Mouse (Mus musculus) right cerebral cortex, postnatal 10 days (tissue): ENCODE data around the gene Taar5.

Experiments used
- DNase-seq, 2 experiments: peaks; one replicate each; pipeline ENCODE4 v3.0.0; 2021; ENCODE audit warnings: low spot score in 2 of 2

Taar5 gene

GRCm38 (mm10) chr10:23970656-23971165 lies at the start of gene Taar5:
TSS of gene Taar5 (plus strand) at chr10:23970706.
- no peak for DNase-seq

GRCm38 (mm10) chr10:23922468-23922867 lies 48.0 kb upstream of the Taar5 start:
- no peak for DNase-seq

DNA sequence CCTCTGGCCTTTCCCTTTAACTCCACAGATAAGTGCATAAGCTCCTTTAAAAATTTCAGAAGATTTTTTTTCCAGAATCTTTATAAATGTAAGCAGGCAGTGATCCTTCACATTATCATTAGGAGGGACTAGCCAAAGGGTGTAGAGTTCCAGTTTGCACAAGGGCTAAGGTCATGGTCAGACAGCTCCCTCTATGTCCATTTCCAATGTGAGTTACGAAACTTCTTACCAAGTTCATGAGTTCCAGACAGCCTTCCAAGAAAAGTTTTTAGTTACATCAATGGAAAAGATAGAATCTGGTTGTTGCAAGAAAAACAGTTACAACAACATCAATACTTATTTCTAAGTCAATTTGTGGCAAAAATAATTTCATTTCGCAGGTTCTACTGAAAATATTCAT lies 46.6 kb upstream of the Taar5 start:
- DNase-seq = no peak

- no peak for DNase-seq
Measured at GRCm38 (mm10) chr10:23937613-23938012, 32.9 kb upstream of the Taar5 start.

DNA sequence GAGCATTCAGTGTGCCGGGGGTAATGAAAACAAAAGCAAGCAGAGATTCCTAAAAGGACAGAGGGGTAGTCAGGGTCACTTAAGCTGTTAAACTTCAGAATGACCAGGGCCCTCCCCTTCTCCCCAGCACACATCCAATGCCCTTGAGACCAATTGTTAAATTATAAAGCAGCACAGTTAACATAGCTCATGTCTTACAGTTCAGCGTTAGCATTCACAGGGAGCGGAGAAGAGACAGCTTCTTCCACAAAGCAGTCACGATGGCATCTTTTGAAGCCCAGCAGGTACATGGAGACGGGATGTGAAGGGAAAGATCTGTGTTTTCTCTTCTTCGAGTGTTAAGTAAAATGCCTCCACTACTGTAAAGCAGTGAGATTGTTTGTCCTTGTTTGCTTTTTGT lies 32.2 kb upstream of the Taar5 start, which contains the start of gene Taar2:
Gene Taar2, plus strand, starts transcription at position 261 of the 400 bp plus-strand sequence.
- no peak for DNase-seq

GRCm38 (mm10) chr10:23942465-23942864 lies 28.0 kb upstream of the Taar5 start:
- no peak for DNase-seq

- no peak for DNase-seq
Measured at GRCm38 (mm10) chr10:23948026-23948425, 22.5 kb upstream of the Taar5 start.

DNA sequence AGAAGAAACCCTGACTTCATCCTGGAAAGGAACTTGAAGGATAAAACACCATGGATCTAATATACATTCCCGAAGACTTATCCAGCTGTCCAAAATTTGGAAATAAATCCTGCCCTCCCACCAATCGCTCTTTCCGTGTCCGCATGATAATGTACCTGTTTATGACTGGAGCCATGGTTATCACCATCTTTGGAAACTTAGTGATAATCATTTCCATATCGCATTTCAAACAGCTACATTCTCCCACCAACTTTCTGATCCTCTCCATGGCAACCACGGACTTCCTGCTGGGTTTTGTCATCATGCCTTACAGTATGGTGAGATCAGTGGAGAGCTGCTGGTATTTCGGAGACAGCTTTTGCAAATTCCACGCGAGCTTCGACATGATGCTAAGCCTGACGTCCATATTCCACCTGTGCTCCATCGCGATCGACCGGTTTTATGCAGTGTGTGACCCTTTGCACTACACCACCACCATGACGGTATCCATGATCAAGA lies 20.9 kb upstream of the Taar5 start, which contains the start of gene Taar3:
Gene Taar3, plus strand, starts transcription at position 51 of the 498 bp plus-strand sequence.
- DNase-seq = peak; percentile 43 to 51

DNA sequence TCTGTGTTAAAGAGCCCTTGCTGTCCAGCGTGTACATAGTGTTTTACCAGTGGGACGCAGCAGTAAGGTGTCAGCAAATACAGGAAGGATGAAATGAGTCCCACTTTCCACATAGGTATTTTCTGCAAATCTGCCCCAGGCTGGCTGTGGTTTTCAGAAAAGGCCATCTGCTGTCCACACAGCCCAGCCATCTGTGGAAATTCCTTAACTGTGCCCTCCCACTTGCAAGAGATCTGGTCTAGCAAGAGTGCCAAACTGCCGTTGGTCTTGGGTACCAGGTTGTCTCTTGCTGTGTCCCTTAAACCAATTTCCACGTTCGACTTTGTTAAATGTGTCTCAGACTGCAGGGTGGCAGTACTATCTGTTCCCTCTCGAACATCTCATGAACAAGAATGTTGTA lies 18.8 kb upstream of the Taar5 start:
- no peak for DNase-seq

DNA sequence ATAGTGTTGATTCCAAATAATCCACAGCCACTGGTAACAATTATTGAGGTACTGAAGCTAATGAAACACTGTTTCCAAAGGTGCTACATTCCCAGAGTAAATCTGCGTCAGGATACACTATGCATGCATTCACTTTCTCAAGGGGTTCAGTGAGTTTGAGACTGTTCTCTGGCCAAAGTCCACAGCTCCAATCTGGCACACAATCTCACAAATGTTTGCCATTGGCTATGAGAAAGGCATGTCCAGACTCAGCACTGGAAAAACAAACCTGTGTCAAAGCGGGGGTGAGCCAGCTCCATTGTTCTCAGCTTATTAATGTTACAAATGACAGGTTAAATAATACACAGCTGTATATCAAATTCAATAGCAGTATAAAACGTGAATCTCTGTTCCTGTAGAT lies 11.4 kb upstream of the Taar5 start:
- DNase-seq = no peak

DNA sequence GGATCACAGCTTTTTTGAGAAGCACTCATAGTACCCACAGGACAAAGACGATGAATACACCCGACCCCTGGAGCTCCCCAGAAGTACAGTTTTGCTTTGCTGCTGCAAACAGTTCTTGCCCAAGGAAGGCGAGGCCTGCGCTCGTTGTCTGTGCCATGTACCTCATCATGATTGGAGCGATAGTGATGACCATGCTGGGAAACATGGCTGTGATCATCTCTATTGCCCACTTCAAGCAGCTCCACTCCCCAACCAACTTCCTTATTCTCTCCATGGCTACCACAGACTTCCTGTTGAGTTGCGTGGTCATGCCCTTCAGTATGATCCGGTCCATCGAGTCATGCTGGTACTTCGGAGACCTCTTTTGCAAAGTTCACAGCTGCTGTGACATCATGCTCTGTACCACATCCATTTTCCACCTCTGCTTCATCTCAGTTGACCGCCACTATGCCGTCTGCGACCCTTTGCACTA lies 10.0 kb upstream of the Taar5 start, which contains the start of gene Taar4:
Gene Taar4, plus strand, starts transcription at position 51 of the 472 bp plus-strand sequence.
- DNase-seq = no peak

- peak in 1 of 2 experiments; percentile 21 for DNase-seq
Measured at GRCm38 (mm10) chr10:23963444-23963843, 7.1 kb upstream of the Taar5 start.

DNA sequence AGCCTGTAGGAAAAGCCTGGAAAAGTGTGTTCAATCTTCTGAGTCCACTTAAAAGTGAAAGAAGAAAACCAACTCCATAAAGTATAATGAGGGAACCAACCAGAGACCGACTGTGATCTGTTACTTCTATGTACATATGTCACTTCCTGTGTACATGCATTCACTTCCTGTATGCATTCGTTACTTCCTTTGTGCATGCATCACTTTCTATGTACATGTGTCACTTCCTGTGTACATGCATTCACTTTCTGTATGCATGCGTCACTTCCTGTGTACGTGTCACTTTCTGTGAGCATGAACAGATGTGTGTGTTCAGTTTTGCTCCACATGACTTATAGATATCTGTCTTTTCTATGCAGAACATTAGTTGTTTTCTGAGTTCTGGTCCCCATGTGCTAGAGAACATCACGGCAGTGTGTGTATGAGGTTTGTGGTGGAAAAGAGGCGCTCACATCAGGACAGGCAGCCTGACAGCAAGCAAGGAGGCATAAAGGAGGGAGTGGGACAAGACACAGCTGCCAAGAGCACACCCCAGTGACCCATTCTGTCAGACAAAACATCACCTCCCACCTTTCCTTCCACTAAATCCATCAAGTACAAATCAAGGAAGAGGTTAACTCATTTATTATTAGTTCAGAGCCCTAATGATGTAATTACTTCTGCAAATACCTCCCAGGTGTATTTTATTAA lies 5.4 kb upstream of the Taar5 start:
- no peak for DNase-seq

GRCm38 (mm10) chr10:23971256-23971655 lies 750 bp downstream of the Taar5 start:
- no peak for DNase-seq

- no peak for DNase-seq
Measured at GRCm38 (mm10) chr10:23977958-23978357, 7.5 kb downstream of the Taar5 start.

DNA sequence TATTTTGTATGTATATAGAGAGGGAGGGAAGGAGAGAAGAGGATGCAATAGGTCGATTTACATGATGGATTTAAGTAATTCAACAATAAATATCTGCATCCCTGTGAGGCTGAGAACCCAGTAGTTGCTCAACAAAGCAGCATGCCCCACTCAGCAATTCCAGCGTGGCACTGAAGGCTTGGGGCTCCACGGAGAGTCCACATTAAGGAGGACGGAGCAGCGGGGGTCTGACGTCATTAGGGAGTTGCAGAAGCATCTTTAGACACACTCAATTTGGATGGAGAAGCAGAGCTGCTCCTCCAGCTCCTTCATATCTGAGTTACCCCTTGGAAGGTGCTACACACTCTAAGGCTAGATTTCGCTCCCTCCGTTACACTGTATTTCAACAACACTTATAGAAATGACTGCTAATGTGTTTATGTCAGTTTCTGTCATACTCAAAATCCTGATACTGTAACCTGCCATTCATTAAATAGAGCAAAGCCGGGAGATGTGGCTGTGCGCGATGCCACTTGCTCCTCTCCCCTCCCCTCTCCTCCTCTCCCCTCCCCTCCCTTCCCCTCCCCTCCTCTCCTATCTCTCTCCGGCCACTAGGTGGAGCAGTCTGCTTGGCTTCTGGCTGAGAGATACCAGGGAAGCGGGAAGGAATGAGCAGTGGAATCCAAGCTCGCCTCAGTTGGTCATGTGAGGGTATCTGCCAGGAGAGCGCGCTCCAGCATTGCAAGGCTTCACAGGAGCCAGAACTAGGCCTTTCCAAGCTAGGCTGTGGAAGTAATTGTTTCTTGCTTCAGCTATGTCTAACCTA lies 8.6 kb downstream of the Taar5 start:
- peak; percentile 75 to 86 for DNase-seq

DNA sequence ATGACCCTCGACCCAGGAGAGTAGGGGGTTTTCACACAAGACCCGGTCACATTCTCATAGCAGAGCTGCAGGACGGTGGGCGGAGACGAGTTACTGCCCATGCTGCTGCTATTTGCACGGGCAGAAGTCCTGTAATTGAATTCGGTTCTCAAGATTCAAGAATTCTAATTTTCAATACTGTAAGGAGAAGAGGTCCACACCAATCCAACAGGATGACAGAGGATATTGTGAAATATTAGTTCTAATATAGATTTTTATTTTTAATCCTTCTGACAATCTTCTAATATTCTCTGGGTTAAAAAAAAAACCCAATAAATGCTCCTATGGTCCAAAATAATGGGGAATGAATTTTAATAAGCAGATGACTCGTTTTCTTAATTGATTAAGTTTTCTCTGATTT lies 15.0 kb downstream of the Taar5 start, which contains the start of gene Taar6:
Gene Taar6, minus strand, starts transcription at position 101 of the 400 bp plus-strand sequence.
- no peak for DNase-seq

GRCm38 (mm10) chr10:23986419-23986818 lies 15.9 kb downstream of the Taar5 start:
- no peak for DNase-seq

DNA sequence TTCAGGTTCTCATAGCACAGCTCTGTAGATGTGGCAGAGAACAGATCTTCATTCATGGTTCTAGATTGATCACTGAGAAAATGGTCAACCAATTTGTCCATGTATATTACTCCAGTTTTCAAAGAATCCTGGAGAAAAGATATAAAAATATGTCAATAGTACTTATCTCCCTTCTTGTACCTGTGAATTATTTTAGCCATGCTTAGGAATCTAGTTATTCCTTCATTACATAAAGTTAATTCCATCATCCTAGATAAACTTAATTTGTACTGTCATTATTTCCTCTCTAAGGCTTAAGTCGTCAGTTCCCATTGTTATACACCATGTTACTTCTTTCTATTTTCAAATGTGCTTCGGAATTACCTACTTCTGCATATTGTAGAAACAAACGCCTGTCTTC lies 22.9 kb downstream of the Taar5 start, which contains the start of gene Taar7a:
Gene Taar7a, minus strand, starts transcription at position 101 of the 400 bp plus-strand sequence.
- DNase-seq = no peak

DNA sequence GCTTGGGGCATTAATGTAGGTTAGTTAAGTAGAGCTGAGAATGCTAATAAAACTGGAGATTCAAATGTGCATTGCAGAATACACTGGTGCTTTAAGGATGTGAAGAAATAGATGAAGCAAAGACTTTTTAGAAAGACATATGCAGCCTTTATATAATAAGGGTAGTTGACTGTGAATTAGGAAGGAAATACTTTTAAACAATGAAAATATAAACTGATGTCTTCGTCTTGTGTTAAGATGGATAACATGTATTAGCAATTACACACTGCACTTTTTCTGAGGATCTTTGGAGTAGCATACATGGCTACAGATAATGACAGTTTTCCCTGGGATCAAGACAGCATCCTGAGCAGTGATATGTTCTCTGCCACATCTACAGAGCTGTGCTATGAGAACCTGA lies 29.1 kb downstream of the Taar5 start, which contains the start of gene Taar7b:
Gene Taar7b, plus strand, starts transcription at position 301 of the 400 bp plus-strand sequence.
- no peak for DNase-seq

DNA sequence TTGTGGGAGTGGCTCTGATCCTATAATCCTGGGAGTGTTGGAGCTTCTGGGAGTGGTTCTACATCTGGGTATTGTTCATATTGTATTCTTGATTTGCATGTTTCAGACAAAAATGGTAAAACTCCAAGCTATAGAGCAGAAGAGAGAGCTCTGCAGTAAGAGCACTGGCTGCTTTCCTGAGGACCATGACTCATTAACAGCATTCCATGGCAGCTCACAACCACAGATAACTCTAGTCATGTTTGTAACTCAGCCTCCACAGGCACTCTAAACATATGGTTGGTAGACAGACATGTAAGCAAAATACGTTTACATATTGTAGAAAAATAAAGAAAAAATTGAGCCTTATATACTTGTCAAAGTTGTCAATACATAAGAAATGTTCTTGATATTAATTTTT lies 35.9 kb downstream of the Taar5 start:
- no peak for DNase-seq

DNA sequence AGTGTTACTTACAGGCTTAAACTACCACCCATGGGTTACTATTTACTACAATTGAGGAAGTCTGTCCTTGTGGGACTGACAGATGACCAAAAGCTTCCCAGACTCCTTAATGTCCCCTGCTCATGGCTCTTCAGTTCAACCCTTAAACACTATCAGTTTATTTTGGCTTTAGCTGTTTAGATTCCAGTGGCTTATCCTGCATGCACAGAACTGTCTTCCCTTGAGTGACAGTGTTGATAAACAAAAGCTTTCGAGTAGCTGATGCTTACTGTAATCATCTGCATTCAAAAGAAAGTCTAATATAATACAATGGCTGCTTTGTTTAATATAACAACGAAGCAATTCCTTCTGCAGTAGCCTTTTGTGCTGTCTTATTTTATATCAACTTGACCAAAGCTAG lies 36.5 kb downstream of the Taar5 start:
- no peak for DNase-seq
